Mouse (Mus musculus) adrenal gland, postnatal 10 days (tissue): Measurements from ENCODE around the gene Gjc2. TPM values are rescaled to one million over a fixed set of nuclear protein-coding genes. Genes with fewer than 3 reads are reported as not detected.

Source experiments
- DNase-seq: peaks from one replicate; pipeline ENCODE4 v3.0.0; 2021; ENCODE audit warnings: mixed read lengths
- total RNA-seq, 2 experiments: library from RNA; stranded (reverse); gene quantifications; 2 replicates each; pipeline ENCODE4 v1.2.3; 2021

The Gjc2 gene
- total RNA-seq, 2 experiments from 2014 or later: 0.48 to 0.88 TPM

GRCm38 (mm10) chr11:59161398-59161797 lies 21.6 kb downstream of the Gjc2 start:
- no peak for DNase-seq

- DNase-seq: no peak
Measured at GRCm38 (mm10) chr11:59159558-59159957, 23.5 kb downstream of the Gjc2 start.

- no peak for DNase-seq
Measured at GRCm38 (mm10) chr11:59159099-59159498, 23.9 kb downstream of the Gjc2 start.

GRCm38 (mm10) chr11:59155900-59156299 lies 27.1 kb downstream of the Gjc2 start:
- no peak for DNase-seq

DNA sequence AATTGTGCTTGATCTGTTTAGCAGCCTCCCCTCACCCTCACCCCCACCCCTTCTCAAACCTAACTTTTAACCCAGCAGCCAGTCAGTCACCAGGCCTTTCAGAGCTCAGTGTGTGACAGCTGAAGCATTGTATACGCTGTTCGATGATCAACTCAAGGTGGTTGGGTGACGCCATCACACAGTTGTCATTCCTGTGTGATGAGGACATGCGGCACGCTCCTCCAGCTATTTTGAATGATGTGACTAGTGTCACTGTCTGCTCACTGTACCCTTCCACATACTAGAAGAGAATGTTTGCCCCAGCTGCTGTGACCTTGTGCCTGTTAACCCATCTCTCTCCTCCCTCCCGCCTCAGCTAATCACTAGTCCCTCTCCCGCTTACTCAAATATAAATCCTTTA lies 28.8 kb downstream of the Gjc2 start:
- DNase-seq: peak; percentile 51

DNA sequence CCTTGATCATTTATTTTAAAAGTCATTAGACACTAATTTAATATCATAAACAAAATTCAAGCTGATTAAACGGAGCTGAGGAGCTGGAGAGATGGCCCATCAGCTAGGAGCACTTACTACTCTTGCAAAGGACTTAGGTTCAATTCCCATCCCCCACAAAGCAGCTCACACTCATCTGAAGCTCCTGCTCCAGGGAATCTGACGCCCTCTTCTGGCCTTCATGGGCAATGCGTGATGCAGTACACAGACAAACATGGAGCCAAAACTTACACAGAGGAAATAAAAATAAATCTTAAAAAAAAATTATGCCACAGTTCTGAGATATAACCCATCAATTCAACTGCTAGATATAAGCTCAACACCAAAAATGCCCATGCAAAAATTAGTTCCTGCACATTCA lies 31.3 kb downstream of the Gjc2 start:
- no peak for DNase-seq

GRCm38 (mm10) chr11:59149302-59149701 lies 33.7 kb downstream of the Gjc2 start:
- DNase-seq: no peak

DNA sequence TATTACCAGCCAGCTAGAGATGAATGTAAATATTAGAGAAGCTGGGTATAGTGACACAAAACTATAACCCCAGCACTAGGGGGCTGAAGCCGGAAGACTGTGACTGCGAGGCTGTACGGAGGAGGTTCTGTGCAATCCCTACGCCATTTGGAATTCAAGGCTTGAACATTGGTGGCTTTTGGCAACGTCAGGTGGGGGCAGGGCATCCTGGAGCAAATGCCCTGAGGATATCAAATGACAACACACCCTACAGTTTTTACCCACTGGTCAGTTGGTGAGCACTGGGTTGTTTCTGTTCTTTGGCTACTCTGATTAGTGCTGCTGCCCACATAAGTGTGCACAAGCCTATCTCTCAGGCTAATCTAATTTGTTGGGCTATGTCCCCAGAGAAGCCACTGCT lies 40.1 kb downstream of the Gjc2 start:
- no peak for DNase-seq

DNA sequence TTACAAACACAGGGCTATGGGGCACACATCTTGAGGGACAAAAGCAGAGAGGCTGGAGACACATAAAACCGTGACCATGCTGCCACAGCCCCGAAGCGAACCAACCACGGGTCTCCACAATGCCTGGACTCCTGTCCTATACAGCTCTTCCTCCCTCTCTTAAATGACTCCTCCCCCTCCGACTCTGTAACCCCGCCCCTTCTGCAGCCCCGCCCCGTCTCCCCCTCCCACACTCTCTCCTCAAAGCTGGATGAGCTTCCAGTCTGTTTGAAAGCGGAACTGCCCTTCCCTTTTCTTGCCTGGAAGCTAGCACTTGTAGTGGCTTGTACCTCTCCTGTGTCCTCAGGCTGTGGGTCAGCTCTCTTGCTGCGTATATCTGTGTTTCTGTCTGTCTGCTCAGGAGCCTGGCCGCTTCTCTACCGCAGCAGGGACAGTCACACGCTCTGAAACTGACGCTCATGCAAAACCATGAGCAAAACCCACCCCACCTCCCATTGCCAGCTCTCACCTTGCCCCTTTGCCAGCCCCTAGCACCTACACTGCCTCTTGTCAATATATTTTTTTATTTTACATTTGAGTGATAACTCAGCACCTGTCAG lies 41.1 kb downstream of the Gjc2 start:
- no peak for DNase-seq

- DNase-seq: no peak
Measured at GRCm38 (mm10) chr11:59138537-59139486, 44.2 kb downstream of the Gjc2 start.

- DNase-seq: no peak
Measured at GRCm38 (mm10) chr11:59136994-59137706, 45.9 kb downstream of the Gjc2 start.

- DNase-seq: no peak
Measured at GRCm38 (mm10) chr11:59135904-59136452, 47.0 kb downstream of the Gjc2 start, which contains the start of gene Obscn. Obscn (minus strand) TSS chr11:59136402.

DNA sequence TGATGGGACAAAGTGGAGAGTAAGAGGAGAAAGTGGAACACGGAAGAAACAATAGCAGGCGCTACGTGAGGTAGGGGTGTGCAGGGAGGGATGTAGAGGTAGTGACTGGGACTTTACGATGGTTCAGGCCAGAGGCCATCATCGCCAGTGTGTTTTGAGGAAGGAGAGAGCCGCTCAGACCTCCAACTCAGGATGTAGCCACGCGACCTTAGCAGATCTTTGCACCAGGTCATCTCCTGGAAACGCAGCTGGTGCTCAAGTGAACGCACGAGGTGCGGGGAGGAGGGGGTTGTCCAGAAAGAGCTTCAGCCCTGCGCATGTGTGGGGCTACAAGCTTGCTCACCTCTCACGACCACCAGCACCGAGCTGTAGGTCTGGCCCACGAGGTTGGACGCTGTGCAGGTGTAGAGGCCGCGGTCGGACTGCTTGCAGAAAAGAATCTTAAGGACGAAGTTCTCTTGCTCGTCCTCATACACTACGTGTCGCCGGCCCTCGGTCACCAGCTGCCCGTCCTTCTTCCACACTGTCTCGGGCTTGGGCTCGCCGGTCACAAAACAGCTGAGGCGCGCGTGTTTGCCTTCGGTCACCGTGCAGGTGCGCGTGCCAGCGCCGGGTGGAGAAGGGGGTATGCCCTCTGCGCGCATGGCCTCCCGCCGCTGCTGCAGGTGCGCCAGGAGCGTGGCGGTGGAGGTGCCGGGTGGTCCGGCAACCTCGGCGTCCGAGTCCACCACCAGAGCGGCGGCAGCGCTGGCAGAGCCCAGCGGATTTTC lies 47.8 kb downstream of the Gjc2 start:
- no peak for DNase-seq

DNA sequence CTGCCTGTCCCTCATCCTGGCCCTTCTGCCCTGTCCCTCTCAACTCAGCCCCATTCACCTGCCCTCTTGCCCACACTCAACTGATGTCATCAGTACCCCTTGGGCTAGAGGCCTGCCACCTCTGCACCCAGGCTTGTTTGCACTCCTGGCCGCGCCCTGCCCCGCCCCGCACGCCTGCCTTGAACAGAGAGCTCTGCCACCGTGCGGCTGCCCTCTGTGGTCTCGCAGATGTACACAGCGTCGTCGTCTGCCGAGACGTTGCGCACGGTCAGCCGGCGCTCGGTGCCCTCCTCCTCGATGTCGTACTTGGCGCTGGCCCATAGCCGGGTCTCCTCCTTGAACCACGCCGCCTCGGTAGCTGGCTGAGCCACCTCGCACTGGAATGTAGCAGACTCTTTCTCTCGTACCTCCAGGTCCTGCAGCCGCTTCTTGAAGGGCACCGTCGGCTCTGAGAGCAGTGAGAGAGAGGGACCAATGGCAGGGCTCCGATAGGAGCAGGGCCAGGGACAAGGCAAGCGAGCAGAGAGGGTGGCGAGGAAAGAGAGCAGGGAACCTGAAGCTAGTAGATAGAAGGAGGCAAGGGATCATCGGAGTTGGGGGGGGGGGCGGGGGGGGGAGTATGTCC lies 48.5 kb downstream of the Gjc2 start:
- peak; percentile 24 for DNase-seq

- DNase-seq: no peak
Measured at GRCm38 (mm10) chr11:59132065-59132464, 50.9 kb downstream of the Gjc2 start.

- DNase-seq: no peak
Measured at GRCm38 (mm10) chr11:59131348-59131919, 51.6 kb downstream of the Gjc2 start.

DNA sequence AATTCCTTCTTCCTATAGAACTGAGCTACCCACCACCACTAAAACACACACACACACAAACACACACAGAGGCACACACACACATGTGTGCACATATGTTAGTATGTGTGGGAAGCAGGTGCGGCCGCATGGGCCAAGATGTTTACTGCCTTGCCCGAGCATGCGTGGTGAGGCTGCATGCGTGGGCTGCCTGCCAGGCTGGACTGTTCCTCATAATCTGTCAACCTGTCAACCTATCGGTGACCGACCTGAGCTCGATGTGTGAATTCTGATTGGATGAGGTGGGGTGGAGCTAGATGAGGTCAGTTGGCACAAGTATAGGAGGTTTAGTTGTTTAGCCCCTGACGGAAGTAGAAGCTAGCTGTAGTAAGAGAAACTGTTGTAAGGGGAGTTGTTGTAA lies 52.2 kb downstream of the Gjc2 start:
- DNase-seq: no peak
